Mouse (Mus musculus) fat pad, adult 2 months (tissue): ENCODE results near the gene Tjp1.

ENCODE experiments used
- DNase-seq: peaks from one replicate; pipeline ENCODE4 v3.0.0-alpha.2; 2011; ENCODE audit warnings: low read depth, low spot score; ENCODE audit errors: extremely low read depth

Tjp1 gene

GRCm38 (mm10) chr7:65527071-65528007 is at the start of gene Tjp1:
Gene Tjp1, minus strand, starts transcription at chr7:65527781.
- DNase-seq, result no peak

- DNase-seq, result no peak
Observed at GRCm38 (mm10) chr7:65577118-65577517, 49.5 kb upstream of the Tjp1 start.

- no peak for DNase-seq
Observed at GRCm38 (mm10) chr7:65572731-65573130, 45.1 kb upstream of the Tjp1 start.

- DNase-seq, result no peak
Observed at GRCm38 (mm10) chr7:65570691-65571090, 43.1 kb upstream of the Tjp1 start.

GRCm38 (mm10) chr7:65555996-65556395 is 28.4 kb upstream of the Tjp1 start:
- DNase-seq, result no peak

GRCm38 (mm10) chr7:65545741-65546140 is 18.2 kb upstream of the Tjp1 start:
- no peak for DNase-seq

GRCm38 (mm10) chr7:65532689-65533088 is 5.1 kb upstream of the Tjp1 start:
- no peak for DNase-seq

GRCm38 (mm10) chr7:65523116-65523515 is 4.5 kb downstream of the Tjp1 start:
- DNase-seq, result no peak

GRCm38 (mm10) chr7:65522490-65522889 is 5.1 kb downstream of the Tjp1 start:
- DNase-seq, result no peak

GRCm38 (mm10) chr7:65520622-65521021 is 7.0 kb downstream of the Tjp1 start:
- no peak for DNase-seq

GRCm38 (mm10) chr7:65519788-65520563 is 7.6 kb downstream of the Tjp1 start:
- DNase-seq, result no peak

GRCm38 (mm10) chr7:65516903-65517302 is 10.7 kb downstream of the Tjp1 start:
- no peak for DNase-seq

GRCm38 (mm10) chr7:65513451-65514179 is 14.0 kb downstream of the Tjp1 start:
- DNase-seq, result no peak

GRCm38 (mm10) chr7:65509357-65509756 is 18.2 kb downstream of the Tjp1 start:
- no peak for DNase-seq

GRCm38 (mm10) chr7:65507341-65507740 is 20.2 kb downstream of the Tjp1 start:
- DNase-seq, result no peak

- DNase-seq, result no peak
Observed at GRCm38 (mm10) chr7:65502486-65503322, 24.9 kb downstream of the Tjp1 start.

GRCm38 (mm10) chr7:65500746-65501145 is 26.8 kb downstream of the Tjp1 start:
- DNase-seq, result no peak

- no peak for DNase-seq
Observed at GRCm38 (mm10) chr7:65497733-65498583, 29.6 kb downstream of the Tjp1 start.

- DNase-seq, result no peak
Observed at GRCm38 (mm10) chr7:65490526-65490925, 37.1 kb downstream of the Tjp1 start.
